Mouse (Mus musculus) thymus, adult 2 months (tissue): ENCODE measurements at regions not wholly inside any gene's neighbourhood (a gene's known extent, or its start where the extent isn't known, plus 50 kb on each side); places are given as distances from the start of the nearest gene placed in this dataset.

Experiments
- DNase-seq: peaks from one replicate; pipeline ENCODE4 v3.0.0; 2021
- H3K27ac ChIP-seq: fragments of 200-500 bp; 2 replicates; pipeline ENCODE4 v1.5.1; 2012; ENCODE audit warnings: low read length, control low read depth; ENCODE audit not compliant: control insufficient read depth, insufficient read depth
- H3K27me3 ChIP-seq: fragments of 200-500 bp; 2 replicates; pipeline ENCODE4 v1.6.1; 2012; ENCODE audit warnings: mild to moderate bottlenecking, low read length, moderate library complexity, mixed read lengths; ENCODE audit not compliant: control insufficient read depth, insufficient read depth
- H3K36me3 ChIP-seq: fragments of 200-500 bp; 2 replicates; pipeline ENCODE4 v1.6.1; 2012; ENCODE audit warnings: mild to moderate bottlenecking, low read length, moderate library complexity; ENCODE audit not compliant: control insufficient read depth, insufficient read depth
- H3K4me1 ChIP-seq: fragments of 200-500 bp; replicated peaks from 2 replicates; pipeline ENCODE4 v1.6.1; 2012; ENCODE audit warnings: low read length; ENCODE audit not compliant: control insufficient read depth, insufficient read depth
- H3K4me3 ChIP-seq: fragments of 200-500 bp; 2 replicates; pipeline ENCODE4 v1.5.1; 2012; ENCODE audit warnings: mild to moderate bottlenecking, low read length, control low read depth, moderate library complexity; ENCODE audit not compliant: control insufficient read depth, insufficient read depth
- CTCF ChIP-seq: fragments of 200-500 bp; IDR thresholded peaks from 2 replicates; pipeline ENCODE4 v1.5.1; 2012; ENCODE audit warnings: mild to moderate bottlenecking, control low read depth, low read length, moderate library complexity, borderline replicate concordance; ENCODE audit not compliant: control insufficient read depth, poor library complexity, insufficient read depth; ENCODE audit errors: extremely low read depth
- POLR2A ChIP-seq: fragments of 200-500 bp; IDR thresholded peaks from 2 replicates; pipeline ENCODE4 v1.6.1; 2012; ENCODE audit warnings: mild to moderate bottlenecking, low read length, control low read depth, moderate library complexity; ENCODE audit not compliant: control insufficient read depth, poor library complexity, insufficient read depth; ENCODE audit errors: extremely low read depth
- WGBS: fragments of 180-500 bp; shearing (Covaris S2); methylation state at CpG from one replicate; pipeline ENCODE4 v1.1.7; 2018; 5-methylcytosine and 5-hydroxymethylcytosine counted together

DNA sequence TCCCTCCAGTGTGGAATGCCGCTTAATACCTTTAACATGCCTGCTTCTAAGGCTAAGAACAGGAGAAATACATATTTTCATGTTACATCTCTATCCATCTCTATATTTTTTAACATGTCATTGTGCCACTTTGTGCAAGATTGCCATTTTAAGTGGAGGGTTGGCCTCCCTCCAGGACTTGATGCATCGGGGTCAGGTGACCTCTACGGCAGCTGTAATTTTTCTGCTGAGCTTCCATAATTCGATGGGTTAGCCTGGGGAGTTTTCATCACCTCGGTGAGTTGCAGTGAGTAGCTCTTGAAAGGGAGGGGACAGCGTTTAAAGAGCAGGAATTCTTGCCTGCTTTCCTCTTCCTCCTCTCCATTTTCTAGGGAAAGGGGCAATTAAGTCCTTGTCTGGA, 203.6 kb downstream of the Rpl10-ps3 start:
- Histone ChIP-seq H3K27ac (no peak overlapping the region), H3K27me3 (no peaks in the 10 kb centered on the region), H3K4me1 (no peaks in the 10 kb centered on the region), H3K4me3 (no peak overlapping the region), H3K36me3 (no peaks in the 10 kb centered on the region)
- TF ChIP-seq CTCF (no peak), POLR2A (no peak)
- 71% methylated on average over 6 of the region's 6 CpGs for WGBS
- no peak for DNase-seq

DNA sequence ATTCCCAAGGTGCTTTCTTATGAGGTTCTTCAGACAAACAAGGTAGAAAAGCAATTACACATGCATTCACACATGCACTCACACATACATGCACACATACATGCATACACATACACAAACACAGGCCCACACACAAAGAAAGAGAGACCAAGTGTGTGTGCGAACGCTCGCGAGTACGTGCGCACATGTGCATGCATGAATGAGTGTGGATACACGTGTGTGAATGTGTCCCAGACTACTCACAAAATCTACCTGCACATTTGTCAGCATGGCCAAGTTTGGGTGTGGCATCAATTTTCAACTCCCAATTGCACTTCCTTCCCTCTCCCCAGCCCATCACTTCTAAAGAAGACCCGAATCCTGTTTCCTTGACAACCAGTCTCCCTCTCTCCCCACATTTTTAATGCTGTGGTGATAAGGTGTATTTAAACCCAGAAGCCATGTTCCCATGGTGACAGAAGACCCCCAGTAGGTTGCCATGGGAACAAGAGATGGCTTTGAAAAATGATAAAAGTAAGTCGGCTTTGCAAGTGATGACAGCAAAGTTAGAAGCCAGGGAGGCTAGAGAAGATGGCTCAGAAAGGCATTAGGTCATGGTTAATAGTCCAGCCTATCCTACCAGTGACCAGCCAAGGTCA, 206.3 kb downstream of the Rpl10-ps3 start:
- no peak for DNase-seq
- no peak for TF ChIP-seq CTCF
- no peaks in the 10 kb centered on the region for H3K27me3 ChIP-seq

DNA sequence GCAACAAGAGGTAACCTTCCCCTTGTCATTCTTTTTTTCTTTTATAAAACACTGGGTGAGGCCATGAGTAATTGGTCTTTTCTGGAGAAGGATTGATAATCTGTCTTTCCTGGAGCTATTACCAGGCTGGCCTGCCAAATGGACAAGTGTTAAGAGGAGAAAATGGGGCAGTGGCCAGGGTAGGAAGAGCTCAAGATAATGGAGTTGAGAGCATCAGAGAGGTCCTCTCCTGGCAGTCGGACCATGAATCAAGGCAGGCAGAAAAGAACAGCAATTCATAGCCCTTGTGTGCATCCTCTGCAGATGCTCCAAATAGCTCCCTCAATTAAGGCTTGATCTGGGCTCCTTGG, 208.2 kb downstream of the Rpl10-ps3 start:
- Histone ChIP-seq H3K4me1 (no peaks in the 10 kb centered on the region), H3K4me3 (no peak overlapping the region), H3K36me3 (no peaks in the 10 kb centered on the region), H3K27ac (no peak overlapping the region), H3K27me3 (no peaks in the 10 kb centered on the region)
- DNase-seq: no peak
- 77% methylated on average over 1 of the region's 1 CpGs for WGBS
- TF ChIP-seq POLR2A (no peak), CTCF (no peak)

More for the DNA sequence above, 206.3 kb downstream of the Rpl10-ps3 start:
- Histone ChIP-seq H3K27ac (no peak overlapping the region), H3K36me3 (no peaks in the 10 kb centered on the region), H3K4me1 (no peaks in the 10 kb centered on the region), H3K4me3 (no peak overlapping the region)
- WGBS: 94% methylated on average over 9 of the region's 9 CpGs

DNA sequence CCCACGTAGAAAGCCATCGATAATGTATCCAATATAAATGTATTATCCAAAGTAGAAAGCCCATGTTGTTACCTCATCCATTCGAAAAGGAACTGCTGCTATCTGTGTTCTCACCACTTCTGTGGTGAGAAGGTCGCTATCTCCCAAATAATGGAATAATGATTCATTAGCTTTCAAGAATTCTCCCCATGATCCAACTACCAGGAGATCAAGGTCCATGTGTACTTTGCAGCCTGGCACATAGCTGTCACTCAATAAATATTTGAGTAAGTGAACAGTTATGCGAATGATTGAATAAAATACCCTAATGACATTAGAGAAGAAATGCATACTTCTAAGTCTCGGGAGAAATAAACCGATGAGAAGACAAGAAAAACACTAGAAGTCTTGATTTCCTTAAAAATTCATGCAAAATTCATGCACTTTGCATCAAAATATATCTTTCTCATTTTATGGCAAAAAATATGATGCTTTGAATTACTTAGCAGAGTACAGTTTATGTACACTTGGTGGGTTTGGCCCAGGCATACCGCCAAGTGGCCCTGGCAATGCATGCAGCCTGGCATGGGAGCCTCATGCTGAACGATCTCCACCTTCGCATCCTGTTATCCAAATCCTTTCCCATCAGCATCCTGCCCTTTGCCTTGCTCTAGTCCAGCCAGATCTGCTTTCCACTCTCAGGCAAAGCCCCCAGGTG, 208.7 kb downstream of the Rpl10-ps3 start:
- no peaks in the 10 kb centered on the region for H3K36me3 ChIP-seq
- 93% methylated on average over 10 of the region's 10 CpGs for WGBS
- no peak overlapping the region for H3K4me3 ChIP-seq
- H3K4me1 ChIP-seq: no peaks in the 10 kb centered on the region
- no peak overlapping the region for H3K27ac ChIP-seq
- DNase-seq: no peak
- H3K27me3 ChIP-seq: no peaks in the 10 kb centered on the region
- TF ChIP-seq CTCF: no peak
- no peak for TF ChIP-seq POLR2A

DNA sequence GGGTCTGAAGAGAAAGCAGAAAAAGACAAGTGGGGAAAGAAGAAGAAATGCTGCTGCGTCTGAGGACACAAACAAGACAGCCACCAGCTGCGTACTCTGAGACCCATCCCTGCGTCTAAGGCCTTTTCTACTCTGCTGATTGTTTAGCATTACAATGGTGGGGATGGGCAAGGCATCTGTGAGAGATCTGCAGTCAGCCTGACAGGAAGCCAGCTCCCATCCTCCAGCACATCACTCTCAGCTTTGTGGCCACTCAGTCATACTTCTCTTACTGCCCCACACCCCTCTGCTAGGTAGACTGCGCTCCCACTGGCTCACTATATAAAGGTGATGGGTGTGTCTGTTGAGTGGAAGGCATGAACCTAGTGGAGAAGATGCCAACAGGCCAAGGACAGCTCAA, 220.5 kb downstream of the Rpl10-ps3 start:
- 67% methylated on average over 4 of the region's 4 CpGs for WGBS
- DNase-seq: no peak
- Histone ChIP-seq H3K27ac (no peak overlapping the region), H3K4me3 (no peak overlapping the region), H3K36me3 (no peaks in the 10 kb centered on the region), H3K4me1 (no peaks in the 10 kb centered on the region), H3K27me3 (no peaks in the 10 kb centered on the region)
- TF ChIP-seq CTCF (no peak), POLR2A (no peak)

DNA sequence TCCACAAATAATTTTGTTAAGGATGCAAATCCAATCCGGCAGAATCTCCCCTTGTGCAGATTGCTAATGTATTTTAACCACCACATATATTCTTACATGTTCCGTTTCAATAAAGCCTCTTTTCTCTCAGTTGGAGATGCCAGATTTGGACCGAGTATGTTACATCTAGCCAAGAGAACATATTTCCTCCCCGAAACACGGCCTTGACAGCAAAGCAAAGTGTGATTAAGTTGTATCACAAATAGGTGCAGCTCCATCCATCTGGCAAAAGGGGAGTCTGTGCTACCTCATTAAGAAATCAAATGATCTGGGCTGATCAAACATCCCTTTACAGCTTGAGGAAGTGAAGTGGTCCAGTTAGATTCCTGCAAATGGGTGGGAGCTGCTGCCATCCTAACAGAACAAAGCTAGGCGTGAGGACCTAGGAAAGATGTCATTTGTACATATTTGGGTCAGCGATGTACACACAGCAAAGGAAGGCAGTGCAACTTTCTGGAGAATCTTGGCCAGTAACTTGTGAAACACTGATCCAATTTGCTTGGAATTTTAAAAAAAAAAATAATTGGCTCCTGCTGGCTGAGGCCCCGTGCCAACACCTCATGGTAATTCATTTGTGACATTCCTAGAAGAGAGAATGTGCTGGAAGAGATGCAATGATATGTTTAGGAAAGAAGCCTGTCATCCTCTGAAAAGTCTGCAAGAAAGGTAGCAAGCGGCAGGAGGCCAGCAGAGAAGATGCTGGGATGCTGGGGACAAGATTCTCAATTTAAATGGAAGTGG, 223.8 kb downstream of the Rpl10-ps3 start:
- Histone ChIP-seq H3K27me3 (no peaks in the 10 kb centered on the region), H3K4me1 (no peaks in the 10 kb centered on the region), H3K36me3 (no peaks in the 10 kb centered on the region), H3K27ac (no peak overlapping the region), H3K4me3 (no peak overlapping the region)
- TF ChIP-seq POLR2A (no peak), CTCF (no peak)
- WGBS: 90% methylated on average over 9 of the region's 9 CpGs
- no peak for DNase-seq

DNA sequence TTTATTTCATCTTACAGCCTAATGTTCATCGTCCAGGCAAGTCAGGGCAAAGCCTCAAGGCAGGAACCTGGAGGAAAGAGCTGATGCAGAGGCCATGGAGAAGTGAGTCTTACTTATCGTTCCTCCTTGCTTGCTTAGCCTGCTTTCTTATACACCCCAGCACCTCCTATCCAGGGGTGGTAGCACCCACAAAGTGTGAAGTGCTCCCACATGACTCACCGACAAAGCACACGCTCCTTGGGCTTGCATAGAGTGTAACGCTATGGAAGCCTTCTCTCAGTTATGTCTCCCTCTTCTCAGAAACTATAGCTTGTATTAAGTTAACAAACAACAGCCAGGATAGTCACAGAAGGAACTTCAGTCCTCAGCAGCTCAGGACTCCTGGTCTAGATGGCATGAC, 225.4 kb downstream of the Rpl10-ps3 start:
- no peak for TF ChIP-seq CTCF
- no peak for TF ChIP-seq POLR2A
- no peak overlapping the region for H3K27ac ChIP-seq
- no peaks in the 10 kb centered on the region for H3K4me1 ChIP-seq
- DNase-seq: no peak
- H3K36me3 ChIP-seq: no peaks in the 10 kb centered on the region
- 90% methylated on average over 5 of the region's 5 CpGs for WGBS
- no peak overlapping the region for H3K4me3 ChIP-seq
- no peaks in the 10 kb centered on the region for H3K27me3 ChIP-seq
